Mouse (Mus musculus): ENCODE results near the gene Cdk15. TPM values are rescaled to one million over a fixed set of nuclear protein-coding genes. Genes with fewer than 3 reads are reported as not detected.

Cdk15 gene
- polyA plus RNA-seq, 1 experiment: 1.9 TPM

GRCm38 (mm10) chr1:59376557-59376956 lies 119.9 kb downstream of the Cdk15 start:
- DNase-seq (ENCODE audit: low spot score): no peak

GRCm38 (mm10) chr1:59377312-59377711 lies 120.6 kb downstream of the Cdk15 start:
- DNase-seq (ENCODE audit: low spot score): no peak

- no peak for DNase-seq (ENCODE audit: low spot score)
Observed at GRCm38 (mm10) chr1:59380926-59381325, 124.2 kb downstream of the Cdk15 start.

GRCm38 (mm10) chr1:59381483-59381882 lies 124.8 kb downstream of the Cdk15 start:
- DNase-seq (ENCODE audit: low spot score): no peak

GRCm38 (mm10) chr1:59382516-59382915 lies 125.8 kb downstream of the Cdk15 start:
- no peak for DNase-seq (ENCODE audit: low spot score)

- DNase-seq (ENCODE audit: low spot score): no peak
Observed at GRCm38 (mm10) chr1:59383049-59383610, 126.4 kb downstream of the Cdk15 start.

- DNase-seq (ENCODE audit: low spot score): no peak
Observed at GRCm38 (mm10) chr1:59384400-59384799, 127.7 kb downstream of the Cdk15 start.

- DNase-seq (ENCODE audit: low spot score): no peak
Observed at GRCm38 (mm10) chr1:59385641-59386040, 128.9 kb downstream of the Cdk15 start.

GRCm38 (mm10) chr1:59387542-59388314 lies 131.0 kb downstream of the Cdk15 start:
- no peak for DNase-seq (ENCODE audit: low spot score)

GRCm38 (mm10) chr1:59389181-59389580 lies 132.5 kb downstream of the Cdk15 start:
- no peak for DNase-seq (ENCODE audit: low spot score)

GRCm38 (mm10) chr1:59391736-59392135 lies 135.0 kb downstream of the Cdk15 start:
- no peak for DNase-seq (ENCODE audit: low spot score)

- DNase-seq (ENCODE audit: low spot score): no peak
Observed at GRCm38 (mm10) chr1:59394072-59394471, 137.4 kb downstream of the Cdk15 start.

GRCm38 (mm10) chr1:59394616-59395015 lies 137.9 kb downstream of the Cdk15 start:
- DNase-seq (ENCODE audit: low spot score): no peak

GRCm38 (mm10) chr1:59395992-59396391 lies 139.3 kb downstream of the Cdk15 start:
- no peak for DNase-seq (ENCODE audit: low spot score)

GRCm38 (mm10) chr1:59399554-59400325 lies 143.0 kb downstream of the Cdk15 start:
- no peak for DNase-seq (ENCODE audit: low spot score)

GRCm38 (mm10) chr1:59401253-59401652 lies 144.5 kb downstream of the Cdk15 start:
- DNase-seq (ENCODE audit: low spot score): no peak

Other genes with a start within 250 kb of the Cdk15 start
- gene C2cd6, start 162.0 kb upstream of the Cdk15 start, polyA plus RNA-seq (2012; rRNA removed): not detected in 2 replicates
- gene Tmem237, start 136.5 kb upstream of the Cdk15 start, polyA plus RNA-seq (2012; rRNA removed): 18.2 and 24.5 TPM in 2 replicates
- 0.74 and 0.95 TPM in 2 replicates for gene Mpp4, start 93.5 kb upstream of the Cdk15 start, polyA plus RNA-seq (2012; rRNA removed)
- 5.8 and 6.8 TPM in 2 replicates for gene Als2, start 19.7 kb upstream of the Cdk15 start, polyA plus RNA-seq (2012; rRNA removed)
- 33.0 and 44.9 TPM in 2 replicates for gene Fzd7, start 225.5 kb downstream of the Cdk15 start, polyA plus RNA-seq (2012; rRNA removed)

Measured in urinary bladder, adult 2 months (tissue).